Comparison of ENCODE assay signal across 9 mouse cellular contexts in the genomic region with DNA sequence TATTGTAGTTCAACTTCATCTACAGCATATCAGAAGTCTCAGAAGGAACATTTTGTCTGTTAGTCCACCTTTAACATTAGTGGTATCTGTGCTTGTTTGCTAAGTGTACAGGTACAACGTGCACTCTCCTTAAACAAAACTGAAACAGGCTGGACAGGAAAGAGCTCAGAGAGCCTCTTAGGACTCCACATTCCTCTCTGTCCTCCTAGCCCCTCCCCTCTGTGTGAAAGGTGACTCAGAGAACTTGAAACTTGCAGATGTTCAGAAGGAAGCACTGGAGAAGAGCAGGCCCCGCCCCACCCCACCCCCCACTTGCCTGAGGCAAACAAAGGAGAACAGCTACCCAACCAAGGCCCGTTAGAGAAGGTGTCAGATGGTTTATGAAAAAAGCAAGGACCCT. TPM values are rescaled to one million over a fixed set of nuclear protein-coding genes. Genes with fewer than 3 reads are reported as not detected.
A peak's percentile ranks its signal among the peaks of the same experiment; 100 is the strongest.
DNase-seq lines count a peak whose midpoint lies in the region; ATAC-seq and TF ChIP-seq lines count a peak whose summit lies in the region.
"Had no signal": no experiment of that assay in that cellular context is flagged by ENCODE, and none has a peak within 500 bp of the region (broad histone marks: within the 10 kb centered on the region; RNA-seq: fewer than 3 reads in every experiment).

No protein-coding gene starts in this region.

- no peak overlapping the region for H3K4me3 ChIP-seq in ES-Bruce4 (ENCODE audit: low read depth, low read length)
- H3K4me3 ChIP-seq in embryonic facial prominence, embryonic 13.5 days: no peak overlapping the region
- no peak overlapping the region for H3K4me3 ChIP-seq in layer of hippocampus, adult 2 months
- H3K4me3 ChIP-seq: heart, embryonic 15.5 days had no signal

- TF ChIP-seq CTCF in ES-Bruce4 (IDR thresholded peaks at IDR 0.05; ENCODE audit: low read depth, low read length): no peak
- TF ChIP-seq CTCF in layer of hippocampus, adult 2 months (conservative IDR thresholded peaks at IDR 0.05): no peak

- no peak for TF ChIP-seq POLR2A in ES-Bruce4 (IDR thresholded peaks at IDR 0.05; ENCODE audit: insufficient read depth, low read length)

- no peaks in the 10 kb centered on the region for H3K9me3 ChIP-seq in ES-Bruce4 (replicated peaks; ENCODE audit: control insufficient read depth, insufficient read depth, low read length, poor library complexity, severe bottlenecking)
- no peaks in the 10 kb centered on the region for H3K9me3 ChIP-seq in embryonic facial prominence, embryonic 13.5 days
- H3K9me3 ChIP-seq: heart, embryonic 15.5 days had no signal

- no peak overlapping the region for H3K9ac ChIP-seq in ES-Bruce4 (ENCODE audit: low read depth, poor library complexity, severe bottlenecking)
- H3K9ac ChIP-seq in embryonic facial prominence, embryonic 13.5 days: no peak overlapping the region
- H3K9ac ChIP-seq: heart, embryonic 15.5 days had no signal

- H3K27me3 ChIP-seq in ES-Bruce4 (ENCODE audit: control insufficient read depth, insufficient read depth, low read length, poor library complexity, severe bottlenecking): no peaks in the 10 kb centered on the region
- no peaks in the 10 kb centered on the region for H3K27me3 ChIP-seq in embryonic facial prominence, embryonic 13.5 days
- H3K27me3 ChIP-seq: heart, embryonic 15.5 days had no signal

- no peak overlapping the region for H3K27ac ChIP-seq in ES-Bruce4 (ENCODE audit: insufficient read depth, low read length)
- H3K27ac ChIP-seq in embryonic facial prominence, embryonic 13.5 days: no peak overlapping the region
- H3K27ac ChIP-seq in layer of hippocampus, adult 2 months: no peak overlapping the region
- H3K27ac ChIP-seq: heart, embryonic 15.5 days had no signal

- H3K4me2 ChIP-seq in embryonic facial prominence, embryonic 13.5 days: no peak overlapping the region
- H3K4me2 ChIP-seq: heart, embryonic 15.5 days had no signal

- ATAC-seq in embryonic facial prominence, embryonic 13.5 days (ENCODE audit: insufficient number of reproducible peaks, insufficient read depth, low FRiP score, low TSS enrichment, low read depth): 0 out of 2 replicates have a peak, but pooled peaks have one; percentile 59

- 0 out of 2 replicates have a peak, but pooled peaks have one; percentile 24 for TF ChIP-seq EP300 in ES-Bruce4 (IDR thresholded peaks at IDR 0.05; ENCODE audit: insufficient read depth, low read depth, low read length)

- peak; percentile 8 for DNase-seq in adrenal gland, adult 2 months
- DNase-seq in adrenal gland, adult (ENCODE audit: inconsistent age in 2 of 2, low spot score in 1 of 2): no peak
- DNase-seq in lung, postnatal 25 days (ENCODE audit: low spot score): peak; percentile 71
- DNase-seq in layer of hippocampus, adult 9-10 months (ENCODE audit: low spot score): no peak
- DNase-seq in gastrocnemius, adult 8-10 months (ENCODE audit: low spot score in 2 of 2): no peak
- DNase-seq in layer of hippocampus, adult 2 months (ENCODE audit: low spot score in 2 of 2): no peak

- H3K36me3 ChIP-seq in ES-Bruce4 (ENCODE audit: control insufficient read depth, insufficient read depth, low read length, poor library complexity, severe bottlenecking): no peaks in the 10 kb centered on the region
- H3K36me3 ChIP-seq in embryonic facial prominence, embryonic 13.5 days: no peaks in the 10 kb centered on the region
- H3K36me3 ChIP-seq: heart, embryonic 15.5 days had no signal

- H3K4me1 ChIP-seq in ES-Bruce4 (ENCODE audit: control insufficient read depth, insufficient read depth, low read length): peaks cover 1% of the 10 kb centered on the region
- H3K4me1 ChIP-seq in embryonic facial prominence, embryonic 13.5 days: 0 out of 2 replicates have a peak, but pooled peaks cover 4% of the 10 kb centered on the region
- H3K4me1 ChIP-seq: heart, embryonic 15.5 days had no signal

- 5% methylated on average over 3 of the region's 3 CpGs for WGBS in embryonic facial prominence, embryonic 13.5 days

RNA-seq across cellular contexts. Expression of gene Iqcb1, which starts 6.7 kb away (rescaled TPM):
- total RNA-seq in adrenal gland, adult 2 months (2021): 10 to 100 TPM; 13.8 to 18.2 TPM
- 0.26 and 1.1 TPM in 2 replicates for polyA plus RNA-seq in adrenal gland, adult 2 months (2012; rRNA removed)
- 63.9 and 64.9 TPM in 2 replicates for polyA plus RNA-seq in ES-Bruce4 (2011; ENCODE audit: insufficient read depth, insufficient read length, low read depth, missing spikeins)
- polyA plus RNA-seq in embryonic facial prominence, embryonic 13.5 days (2015; fragmentation: Nextera tagmentation; extraction: Ambion mirVana): 53.1 and 53.7 TPM in 2 replicates
- total RNA-seq in gastrocnemius, adult 8-10 months (2022): 1 to 10 TPM; 3.9 to 4.9 (median 4.8) TPM
- total RNA-seq in layer of hippocampus, adult 2 months (2021): 10 to 100 TPM; 41.1 to 46.2 TPM

RNA-seq across cellular contexts. Expression of gene Slc15a2, which starts 36.7 kb away (rescaled TPM):
- total RNA-seq in adrenal gland, adult 2 months (2021): 1 to 10 TPM; 4.1 to 5.3 TPM
- 0.20 TPM in 1 of 2 replicates, not detected in the other for polyA plus RNA-seq in adrenal gland, adult 2 months (2012; rRNA removed)
- polyA plus RNA-seq in ES-Bruce4 (2011; ENCODE audit: insufficient read depth, insufficient read length, low read depth, missing spikeins): 29.0 and 30.8 TPM in 2 replicates
- 5.2 and 9.6 TPM in 2 replicates for polyA plus RNA-seq in embryonic facial prominence, embryonic 13.5 days (2015; fragmentation: Nextera tagmentation; extraction: Ambion mirVana)
- 1 to 10 TPM in 2 of 4 experiments, under 1 TPM in 2; 0.51 to 2.5 (median 1.5) TPM for total RNA-seq in gastrocnemius, adult 8-10 months (2022)
- 10 to 100 TPM; 40.0 to 46.5 TPM for total RNA-seq in layer of hippocampus, adult 2 months (2021)

RNA-seq across cellular contexts. Expression of gene Eaf2, which starts 53.3 kb away (rescaled TPM):
- total RNA-seq in adrenal gland, adult 2 months (2021): 1 to 10 TPM; 1.4 to 1.8 TPM
- not detected in 2 replicates for polyA plus RNA-seq in adrenal gland, adult 2 months (2012; rRNA removed)
- polyA plus RNA-seq in ES-Bruce4 (2011; ENCODE audit: insufficient read depth, insufficient read length, low read depth, missing spikeins): 2.4 and 2.9 TPM in 2 replicates
- polyA plus RNA-seq in embryonic facial prominence, embryonic 13.5 days (2015; fragmentation: Nextera tagmentation; extraction: Ambion mirVana): 2.3 and 2.8 TPM in 2 replicates
- total RNA-seq in gastrocnemius, adult 8-10 months (2022): under 1 TPM in 1 of 4 experiments, not detected in 3; 0.67 TPM
- total RNA-seq in layer of hippocampus, adult 2 months (2021): 1 to 10 TPM; 1.7 to 3.4 TPM

RNA-seq across cellular contexts. Expression of gene Golgb1, which starts 53.5 kb away (rescaled TPM):
- total RNA-seq in adrenal gland, adult 2 months (2021): 10 to 100 TPM; 68.0 to 98.8 TPM
- 50.7 and 55.0 TPM in 2 replicates for polyA plus RNA-seq in adrenal gland, adult 2 months (2012; rRNA removed)
- polyA plus RNA-seq in ES-Bruce4 (2011; ENCODE audit: insufficient read depth, insufficient read length, low read depth, missing spikeins): 65.1 and 67.5 TPM in 2 replicates
- polyA plus RNA-seq in embryonic facial prominence, embryonic 13.5 days (2015; fragmentation: Nextera tagmentation; extraction: Ambion mirVana): 119 and 126 TPM in 2 replicates
- total RNA-seq in gastrocnemius, adult 8-10 months (2022): 10 to 100 TPM; 27.1 to 32.0 (median 28.2) TPM
- total RNA-seq in layer of hippocampus, adult 2 months (2021): 10 to 100 TPM; 67.6 to 75.6 TPM

Comparison
In these comparisons a context has a peak if more than half of its experiments do, and no peak if none do; other contexts are left out.
1. DNase-seq: peak in adrenal gland, adult 2 months (single experiment) and lung, postnatal 25 days (single experiment); none in adrenal gland, adult (0 of 2), layer of hippocampus, adult 9-10 months (single experiment), gastrocnemius, adult 8-10 months (0 of 2) and layer of hippocampus, adult 2 months (0 of 2).
2. RNA of gene Slc15a2, which starts 36.7 kb away (total RNA-seq): 40.0 to 46.5 TPM in layer of hippocampus, adult 2 months; 4.1 to 5.3 TPM in adrenal gland, adult 2 months and 0.51 to 2.5 TPM in gastrocnemius, adult 8-10 months; every median in the first group is over 4 times any median in the second.